Mouse (Mus musculus): ENCODE results near the gene Lcn12. TPM values are rescaled to one million over a fixed set of nuclear protein-coding genes. Genes with fewer than 3 reads are reported as not detected.

Gene Lcn12
- polyA plus RNA-seq, 1 experiment from 2014 or later, result not detected

DNA sequence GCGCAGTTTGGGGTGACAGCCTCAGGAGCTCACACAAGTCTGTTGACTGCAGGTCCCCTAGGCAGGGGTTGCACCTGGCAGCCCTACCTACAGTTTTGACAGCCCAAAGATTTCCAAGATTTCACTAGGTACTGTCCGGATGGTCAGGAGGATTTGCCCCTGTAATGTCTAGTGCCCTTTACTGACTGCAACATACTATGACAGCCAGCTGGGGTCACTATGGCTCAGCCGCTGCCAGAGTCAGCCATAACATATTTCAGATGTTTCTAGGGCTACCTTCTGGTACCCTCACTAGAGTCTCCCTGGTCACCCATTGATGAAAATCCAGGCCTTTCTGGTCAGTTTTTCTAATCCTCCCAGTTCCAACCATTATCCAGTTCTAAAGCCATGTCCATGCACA lies 16.2 kb upstream of the Lcn12 start:
- Histone ChIP-seq H3K27me3 (replicated peaks; ENCODE audit: control insufficient read depth, insufficient read depth, low read length) (no peaks in the 10 kb centered on the region), H3K36me3 (ENCODE audit: control insufficient read depth, insufficient read depth, low read length) (no peaks in the 10 kb centered on the region; the same call in 1 of the 2 replicates), H3K9ac (ENCODE audit: low read depth, low read length) (no peak overlapping the region), H3K4me3 (ENCODE audit: low read depth, low read length) (no peak overlapping the region), H3K9me3 (ENCODE audit: control insufficient read depth, low read length) (no peaks in the 10 kb centered on the region), H3K4me2 (no peak overlapping the region), H3K27ac (ENCODE audit: low read depth, low read length) (no peak overlapping the region), H3K4me1 (replicated peaks; ENCODE audit: control insufficient read depth, insufficient read depth, low read length) (no peaks in the 10 kb centered on the region)
- ATAC-seq (replicated peaks; ENCODE audit: low FRiP score) (no peak), DNase-seq (ENCODE audit: low spot score) (no peak)
- 77% methylated on average over 3 of the region's 3 CpGs for WGBS

DNA sequence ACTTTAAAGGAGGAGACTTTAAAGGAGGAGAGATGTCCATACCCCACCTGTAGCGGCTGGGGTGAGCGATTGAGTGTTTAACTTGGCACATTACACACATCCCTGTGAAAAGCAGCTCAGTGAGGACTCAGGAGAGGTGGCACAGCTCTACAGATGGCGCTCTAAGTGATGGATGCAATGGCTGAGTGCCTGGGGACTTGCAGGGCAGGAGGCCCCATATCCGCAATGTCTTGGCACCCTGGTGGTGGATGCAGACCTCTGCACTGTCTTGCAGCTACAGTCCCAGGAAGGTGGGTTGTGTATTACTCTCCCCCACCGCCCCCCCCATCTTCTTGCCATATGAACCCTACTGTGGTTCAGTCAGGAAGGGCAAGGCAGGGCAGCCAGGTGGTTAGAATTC lies 13.3 kb upstream of the Lcn12 start:
- DNase-seq (ENCODE audit: low spot score), result no peak
- H3K9me3 ChIP-seq (ENCODE audit: control insufficient read depth, low read length), result no peaks in the 10 kb centered on the region
- no peak for ATAC-seq (replicated peaks; ENCODE audit: low FRiP score)
- H3K4me2 ChIP-seq, result no peak overlapping the region
- H3K9ac ChIP-seq (ENCODE audit: low read depth, low read length), result no peak overlapping the region
- 44% methylated on average over 5 of the region's 5 CpGs for WGBS
- no peak overlapping the region for H3K27ac ChIP-seq (ENCODE audit: low read depth, low read length)
- peaks cover 7% of the 10 kb centered on the region for H3K36me3 ChIP-seq (ENCODE audit: control insufficient read depth, insufficient read depth, low read length)
- peaks cover 16% of the 10 kb centered on the region for H3K4me1 ChIP-seq (replicated peaks; ENCODE audit: control insufficient read depth, insufficient read depth, low read length)
- H3K4me3 ChIP-seq (ENCODE audit: low read depth, low read length), result no peak overlapping the region
- no peaks in the 10 kb centered on the region for H3K27me3 ChIP-seq (replicated peaks; ENCODE audit: control insufficient read depth, insufficient read depth, low read length)

DNA sequence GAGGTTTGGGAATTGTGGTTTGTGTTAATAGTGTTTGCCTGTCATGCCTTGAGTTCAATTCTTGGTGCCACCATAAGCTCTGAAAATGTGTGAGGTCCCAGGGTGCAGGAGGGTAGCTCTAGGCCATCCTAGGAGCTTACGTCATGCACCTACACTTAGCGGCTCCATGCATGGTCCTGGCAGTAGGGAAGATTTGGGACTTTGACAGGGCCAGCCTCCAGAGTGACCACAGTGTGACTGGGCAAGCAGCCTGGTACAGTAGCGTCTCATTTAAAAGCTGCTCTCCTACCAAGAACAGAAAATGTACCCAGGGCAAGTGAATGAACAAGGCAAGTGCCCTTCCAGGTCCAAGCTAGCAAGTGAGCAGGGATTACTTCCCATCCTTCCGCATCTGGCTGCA lies 12.1 kb upstream of the Lcn12 start:
- peaks cover 7% of the 10 kb centered on the region for H3K36me3 ChIP-seq (ENCODE audit: control insufficient read depth, insufficient read depth, low read length)
- no peaks in the 10 kb centered on the region for H3K27me3 ChIP-seq (replicated peaks; ENCODE audit: control insufficient read depth, insufficient read depth, low read length)
- 92% methylated on average over 4 of the region's 4 CpGs for WGBS
- DNase-seq (ENCODE audit: low spot score), result no peak
- H3K4me3 ChIP-seq (ENCODE audit: low read depth, low read length), result no peak overlapping the region
- no peak overlapping the region for H3K9ac ChIP-seq (ENCODE audit: low read depth, low read length)
- H3K27ac ChIP-seq (ENCODE audit: low read depth, low read length), result no peak overlapping the region
- no peaks in the 10 kb centered on the region for H3K9me3 ChIP-seq (ENCODE audit: control insufficient read depth, low read length)
- H3K4me2 ChIP-seq, result no peak overlapping the region
- H3K4me1 ChIP-seq (replicated peaks; ENCODE audit: control insufficient read depth, insufficient read depth, low read length), result peaks cover 23% of the 10 kb centered on the region
- no peak for ATAC-seq (replicated peaks; ENCODE audit: low FRiP score)

DNA sequence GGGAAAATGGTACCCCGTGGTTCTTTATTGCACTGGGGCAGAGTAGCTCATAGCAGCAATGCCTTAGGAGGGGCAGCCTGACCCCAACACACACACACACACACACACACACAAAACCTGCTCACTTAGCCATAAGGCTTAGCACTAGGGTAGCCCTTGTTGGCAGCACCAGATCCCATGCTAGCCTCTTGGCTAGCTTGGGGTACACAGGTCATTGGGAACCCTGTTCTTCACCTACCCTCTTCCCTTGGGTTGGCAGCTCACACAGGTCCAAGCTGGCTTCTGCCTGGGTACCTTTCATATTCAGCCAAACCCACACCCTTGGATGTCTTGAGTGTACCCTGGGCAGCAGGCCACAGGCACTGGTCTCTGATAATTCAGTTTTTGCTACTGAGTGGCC lies 11.3 kb upstream of the Lcn12 start:
- DNase-seq (ENCODE audit: low spot score) (no peak), ATAC-seq (replicated peaks; ENCODE audit: low FRiP score) (no peak)
- Histone ChIP-seq H3K4me1 (replicated peaks; ENCODE audit: control insufficient read depth, insufficient read depth, low read length) (peaks cover 25% of the 10 kb centered on the region), H3K36me3 (ENCODE audit: control insufficient read depth, insufficient read depth, low read length) (peaks cover 7% of the 10 kb centered on the region), H3K27me3 (replicated peaks; ENCODE audit: control insufficient read depth, insufficient read depth, low read length) (no peaks in the 10 kb centered on the region), H3K9me3 (ENCODE audit: control insufficient read depth, low read length) (no peaks in the 10 kb centered on the region), H3K27ac (ENCODE audit: low read depth, low read length) (no peak overlapping the region), H3K4me2 (no peak overlapping the region), H3K4me3 (ENCODE audit: low read depth, low read length) (no peak overlapping the region), H3K9ac (ENCODE audit: low read depth, low read length) (no peak overlapping the region)
- WGBS, result 71% methylated on average over 1 of the region's 1 CpGs

DNA sequence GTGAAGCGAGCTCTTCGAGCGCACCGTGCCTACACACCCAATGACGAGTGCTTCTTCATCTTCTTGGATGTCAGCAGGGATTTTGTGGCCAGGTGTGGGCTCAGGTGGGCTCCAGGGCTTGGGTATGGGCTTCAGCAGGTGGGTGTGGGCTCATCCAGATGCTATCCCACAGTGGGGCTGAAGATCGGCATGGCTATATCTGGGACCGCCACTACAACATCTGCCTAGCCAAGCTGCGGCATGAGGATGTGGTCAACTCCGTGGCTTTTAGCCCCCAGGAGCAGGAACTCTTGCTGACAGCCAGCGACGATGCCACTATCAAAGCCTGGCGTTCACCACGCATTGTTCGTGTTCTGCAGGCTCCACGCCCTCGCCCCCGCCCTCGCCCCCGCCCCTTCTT lies 10.8 kb upstream of the Lcn12 start:
- H3K9me3 ChIP-seq (ENCODE audit: control insufficient read depth, low read length), result no peaks in the 10 kb centered on the region

DNA sequence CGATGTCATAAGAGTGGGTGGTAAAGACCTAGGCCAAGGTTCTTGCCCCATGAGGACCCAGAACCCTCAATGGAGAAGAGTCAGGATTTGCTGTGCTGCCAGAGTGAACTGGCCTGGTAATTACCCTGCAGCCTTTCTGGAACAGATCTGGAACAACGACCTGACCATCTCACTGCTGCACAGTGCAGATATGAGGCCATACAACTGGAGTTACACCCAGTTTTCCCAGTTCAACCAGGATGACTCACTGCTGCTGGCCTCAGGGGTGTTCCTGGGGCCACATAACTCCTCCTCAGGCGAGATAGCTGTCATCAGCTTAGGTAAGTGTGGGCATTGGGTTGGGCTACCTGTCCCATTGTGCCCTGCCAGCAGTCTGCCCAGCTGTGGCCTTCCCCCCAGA lies 9.0 kb upstream of the Lcn12 start:
- Histone ChIP-seq H3K4me2 (peak overlapping the region; percentile 99), H3K4me3 (ENCODE audit: low read depth, low read length) (peak overlapping the region; percentile 91; the same call in 1 of the 2 replicates), H3K27ac (ENCODE audit: low read depth, low read length) (peak overlapping the region; percentile 86), H3K27me3 (replicated peaks; ENCODE audit: control insufficient read depth, insufficient read depth, low read length) (no peaks in the 10 kb centered on the region), H3K9ac (ENCODE audit: low read depth, low read length) (0 out of 2 replicates have a peak overlapping the region, but pooled peaks have one; percentile 8), H3K4me1 (replicated peaks; ENCODE audit: control insufficient read depth, insufficient read depth, low read length) (peaks cover 28% of the 10 kb centered on the region), H3K9me3 (ENCODE audit: control insufficient read depth, low read length) (no peaks in the 10 kb centered on the region), H3K36me3 (ENCODE audit: control insufficient read depth, insufficient read depth, low read length) (peaks cover 7% of the 10 kb centered on the region)
- WGBS, result 61% methylated on average over 3 of the region's 3 CpGs
- peak; percentile 74 for ATAC-seq (replicated peaks; ENCODE audit: low FRiP score)
- DNase-seq (ENCODE audit: low spot score), result no peak

More for the DNA sequence above, 10.8 kb upstream of the Lcn12 start:
- Histone ChIP-seq H3K27ac (ENCODE audit: low read depth, low read length) (no peak overlapping the region), H3K4me2 (no peak overlapping the region), H3K36me3 (ENCODE audit: control insufficient read depth, insufficient read depth, low read length) (peaks cover 7% of the 10 kb centered on the region), H3K9ac (ENCODE audit: low read depth, low read length) (no peak overlapping the region), H3K4me3 (ENCODE audit: low read depth, low read length) (no peak overlapping the region), H3K27me3 (replicated peaks; ENCODE audit: control insufficient read depth, insufficient read depth, low read length) (no peaks in the 10 kb centered on the region), H3K4me1 (replicated peaks; ENCODE audit: control insufficient read depth, insufficient read depth, low read length) (peaks cover 27% of the 10 kb centered on the region)
- DNase-seq (ENCODE audit: low spot score) (no peak), ATAC-seq (replicated peaks; ENCODE audit: low FRiP score) (no peak)
- WGBS, result 70% methylated on average over 19 of the region's 19 CpGs

DNA sequence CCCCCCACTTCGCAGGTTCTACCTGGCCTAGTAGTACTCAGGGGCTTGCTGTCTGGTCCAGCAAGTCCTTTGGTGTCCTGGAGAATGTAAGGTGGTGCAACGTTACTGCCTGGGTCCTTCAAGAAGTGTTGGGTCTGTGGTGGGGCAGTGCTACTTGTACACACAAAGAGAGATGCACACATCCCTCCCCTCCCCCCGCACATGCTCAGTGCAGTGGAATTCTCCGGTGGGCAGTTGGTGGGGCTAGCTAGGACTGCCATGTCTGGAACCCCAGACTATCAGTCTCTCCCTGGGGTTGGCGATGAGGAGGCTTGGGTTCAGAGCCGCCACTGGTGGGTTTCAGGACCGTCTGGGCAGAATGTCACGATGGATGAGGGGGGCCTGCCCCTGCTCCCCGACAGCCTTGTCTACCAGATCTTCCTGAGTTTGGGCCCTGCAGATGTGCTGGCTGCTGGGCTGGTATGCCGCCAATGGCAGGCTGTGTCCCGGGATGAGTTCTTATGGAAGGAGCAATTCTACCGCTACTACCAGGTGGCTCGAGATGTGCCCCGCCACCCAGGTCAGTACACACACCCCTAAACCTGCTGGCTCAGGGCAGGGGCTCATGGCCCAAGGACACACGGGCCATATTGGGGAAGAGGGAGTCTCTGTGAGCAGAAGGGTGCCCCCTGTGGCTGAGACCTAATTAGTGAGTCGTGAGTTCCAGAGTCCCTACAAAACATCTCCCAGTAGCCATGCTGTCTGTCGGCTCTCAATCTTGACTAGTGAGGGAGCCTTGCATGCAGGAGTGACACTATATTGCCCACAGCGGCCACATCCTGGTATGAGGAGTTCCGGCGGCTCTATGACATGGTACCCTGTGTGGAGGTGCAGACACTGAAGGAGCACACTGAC lies 8.1 kb upstream of the Lcn12 start, which contains the start of gene C8g:
Gene C8g (minus strand): TSS at position 127 of the 894 bp plus-strand sequence.
- Histone ChIP-seq H3K27ac (ENCODE audit: low read depth, low read length) (peak within 1 kb of the TSS; percentile 86), H3K27me3 (replicated peaks; ENCODE audit: control insufficient read depth, insufficient read depth, low read length) (no peaks in the 10 kb centered on the region), H3K9ac (ENCODE audit: low read depth, low read length) (peak within 1 kb of the TSS; percentile 97), H3K4me1 (replicated peaks; ENCODE audit: control insufficient read depth, insufficient read depth, low read length) (peaks cover 31% of the 10 kb centered on the region), H3K4me3 (ENCODE audit: low read depth, low read length) (peak within 1 kb of the TSS; percentile 91), H3K4me2 (peak within 1 kb of the TSS; percentile 99), H3K9me3 (ENCODE audit: control insufficient read depth, low read length) (no peaks in the 10 kb centered on the region), H3K36me3 (ENCODE audit: control insufficient read depth, insufficient read depth, low read length) (peaks cover 7% of the 10 kb centered on the region)
- DNase-seq (ENCODE audit: low spot score), result no peak
- ATAC-seq (replicated peaks; ENCODE audit: low FRiP score), result no peak
- WGBS, result 78% methylated on average over 20 of the region's 20 CpGs

DNA sequence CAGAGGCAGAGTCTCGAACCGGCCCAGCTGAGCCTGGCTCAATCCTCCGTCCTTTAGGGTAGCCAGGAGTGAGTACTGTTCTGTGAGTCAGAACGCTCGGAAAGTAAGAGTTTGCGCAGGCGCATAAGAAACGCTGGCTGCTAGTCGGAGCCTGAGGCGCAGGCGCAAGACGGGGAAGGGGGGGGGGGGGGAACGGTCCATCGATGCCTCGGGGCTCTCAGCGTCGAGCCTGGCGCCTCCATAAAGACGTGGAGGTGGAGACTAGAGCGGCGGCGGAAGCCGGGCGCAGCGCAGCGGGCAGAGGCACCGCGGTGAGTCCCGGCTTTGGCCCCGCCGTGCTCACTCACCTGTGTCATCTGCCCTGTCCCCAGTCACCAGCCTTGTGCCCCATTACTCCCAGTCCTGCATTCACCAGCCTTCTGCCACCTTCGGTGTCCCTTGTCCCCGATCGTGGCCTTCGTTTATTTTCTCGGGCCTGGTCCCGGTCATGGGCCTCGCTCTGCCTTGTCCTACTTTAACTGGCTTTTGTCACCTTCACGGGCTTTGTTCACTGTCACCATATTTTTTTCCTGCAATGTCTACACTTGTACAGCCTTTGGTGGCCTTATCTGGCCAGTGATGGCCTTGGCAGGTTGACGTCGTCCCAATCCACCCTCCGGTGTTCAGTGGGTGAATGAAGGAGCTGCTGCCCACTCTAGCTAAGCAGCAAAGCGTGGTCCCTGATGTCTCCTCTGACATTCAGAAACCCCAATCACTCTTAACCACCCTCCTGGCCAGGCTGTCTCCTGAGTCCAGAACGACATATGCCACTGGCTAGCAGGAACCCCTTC lies 7.1 kb upstream of the Lcn12 start, which contains the start of gene Fbxw5:
Gene Fbxw5 (plus strand): TSS at position 175 of the 830 bp plus-strand sequence.
- Histone ChIP-seq H3K9ac (ENCODE audit: low read depth, low read length) (peak within 1 kb of the TSS; percentile 97), H3K4me2 (peak within 1 kb of the TSS; percentile 99), H3K4me3 (ENCODE audit: low read depth, low read length) (peak within 1 kb of the TSS; percentile 91), H3K4me1 (replicated peaks; ENCODE audit: control insufficient read depth, insufficient read depth, low read length) (peaks cover 31% of the 10 kb centered on the region), H3K9me3 (ENCODE audit: control insufficient read depth, low read length) (no peaks in the 10 kb centered on the region), H3K36me3 (ENCODE audit: control insufficient read depth, insufficient read depth, low read length) (peaks cover 7% of the 10 kb centered on the region), H3K27ac (ENCODE audit: low read depth, low read length) (peak within 1 kb of the TSS; percentile 79), H3K27me3 (replicated peaks; ENCODE audit: control insufficient read depth, insufficient read depth, low read length) (no peaks in the 10 kb centered on the region)
- DNase-seq (ENCODE audit: low spot score) (peak; percentile 89), ATAC-seq (replicated peaks; ENCODE audit: low FRiP score) (peak; percentile 81)
- WGBS, result under 1% methylated on average over 31 of the region's 44 CpGs

Data from liver, embryonic 11.5 days (tissue).